Mouse (Mus musculus) lung, postnatal 0 days (tissue): ENCODE measurements at regions not wholly inside any gene's neighbourhood (a gene's known extent, or its start where the extent isn't known, plus 50 kb on each side); places are given as distances from the start of the nearest gene placed in this dataset.
A peak's percentile ranks its signal among the peaks of the same experiment; 100 is the strongest.

Experiments
- CTCF ChIP-seq: IDR thresholded peaks from 2 replicates; pipeline ENCODE4 v1.5.1; 2016; ENCODE audit warnings: antibody characterized with exemption, mild to moderate bottlenecking
- EP300 ChIP-seq: IDR thresholded peaks from 2 replicates; pipeline ENCODE4 v1.6.1; 2016; ENCODE audit warnings: antibody characterized with exemption, mild to moderate bottlenecking, control low read depth

DNA sequence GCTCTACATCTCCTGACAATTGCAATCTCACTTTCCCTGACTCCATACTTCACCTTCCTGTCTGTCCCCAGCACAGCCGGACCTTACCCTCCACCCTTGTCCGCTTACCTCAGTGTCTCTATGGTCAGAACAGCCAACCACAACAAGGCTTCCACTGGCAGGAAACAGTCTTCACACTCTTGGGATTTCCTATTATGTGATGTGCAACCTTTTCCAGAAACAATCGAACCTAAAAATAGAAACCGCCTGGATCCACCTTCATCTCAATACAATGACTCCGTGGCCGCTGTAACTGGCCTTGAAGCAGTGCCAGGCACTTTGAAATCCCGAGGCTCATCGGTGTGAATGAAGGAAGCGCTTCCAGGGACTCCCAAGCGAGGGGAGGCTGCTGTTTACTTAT lies 252.3 kb upstream of the Tsc22d2 start:
- TF ChIP-seq CTCF (no peak), EP300 (0 out of 2 replicates have a peak, but pooled peaks have one; percentile 42)
